Mouse (Mus musculus) kidney, postnatal 10 days (tissue): Measurements from ENCODE around the gene 2010106E10Rik.

ENCODE experiments used
- DNase-seq: peaks from one replicate; pipeline ENCODE4 v3.0.0; 2021; ENCODE audit warnings: mixed read lengths

Gene 2010106E10Rik

DNA sequence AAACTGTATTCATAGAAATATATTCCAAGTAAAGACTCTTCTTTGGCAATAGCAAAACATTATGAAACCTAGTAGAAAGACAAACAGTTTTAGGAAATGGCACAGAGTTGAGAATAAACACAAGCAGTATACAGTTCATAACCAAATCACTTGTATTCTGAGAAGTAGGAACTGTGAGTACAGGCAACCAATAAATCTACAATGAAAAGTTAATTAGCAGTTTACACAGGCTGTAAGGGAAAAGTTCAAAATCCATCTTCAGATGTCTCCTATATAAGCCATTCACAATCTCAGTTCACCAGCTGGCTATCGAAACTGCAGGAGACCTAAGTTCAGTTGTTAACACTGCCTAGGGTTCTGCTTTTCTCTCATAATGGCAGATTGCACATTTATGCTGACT lies at the start of gene 2010106E10Rik:
2010106E10Rik (plus strand) TSS at position 301 of the 400 bp plus-strand sequence.
- DNase-seq, result no peak

DNA sequence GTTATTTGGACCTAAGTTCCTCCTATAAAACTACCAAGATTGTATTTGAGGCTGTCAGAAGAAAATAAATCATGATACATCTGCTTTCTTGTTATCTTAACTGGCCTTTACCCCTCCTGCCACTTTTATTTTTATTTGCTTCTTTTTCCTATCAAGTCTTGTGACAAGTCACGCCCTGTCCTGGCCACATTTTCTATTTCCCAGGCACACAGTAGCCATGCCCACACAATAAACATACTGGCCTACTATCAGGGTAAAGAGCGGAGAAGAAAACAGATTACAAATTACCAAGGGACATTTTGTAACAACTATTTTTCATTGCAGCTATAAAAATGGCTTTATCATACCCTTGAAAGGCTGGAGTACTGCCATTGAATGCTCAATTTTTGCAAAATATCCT lies 10.6 kb downstream of the 2010106E10Rik start:
- no peak for DNase-seq

DNA sequence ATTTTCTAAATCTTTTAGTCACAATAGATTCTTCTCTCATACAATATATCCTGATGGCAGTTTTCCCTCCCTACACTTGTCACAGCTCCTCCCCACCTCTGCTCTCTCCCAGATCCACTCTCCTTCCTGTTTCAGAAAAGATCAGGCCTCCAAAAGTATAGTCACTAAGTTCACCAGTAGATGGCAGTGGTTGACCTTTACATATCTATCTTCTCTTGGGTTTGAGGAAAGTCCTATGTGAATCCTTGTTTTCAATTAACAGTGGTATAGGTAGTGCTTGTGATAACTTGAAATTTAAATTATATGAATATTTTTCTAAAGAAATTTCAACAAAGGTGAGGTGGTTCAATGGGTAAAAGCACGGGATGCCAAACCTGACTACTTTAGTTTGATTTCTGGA lies 29.7 kb downstream of the 2010106E10Rik start:
- peak; percentile 2 for DNase-seq

DNA sequence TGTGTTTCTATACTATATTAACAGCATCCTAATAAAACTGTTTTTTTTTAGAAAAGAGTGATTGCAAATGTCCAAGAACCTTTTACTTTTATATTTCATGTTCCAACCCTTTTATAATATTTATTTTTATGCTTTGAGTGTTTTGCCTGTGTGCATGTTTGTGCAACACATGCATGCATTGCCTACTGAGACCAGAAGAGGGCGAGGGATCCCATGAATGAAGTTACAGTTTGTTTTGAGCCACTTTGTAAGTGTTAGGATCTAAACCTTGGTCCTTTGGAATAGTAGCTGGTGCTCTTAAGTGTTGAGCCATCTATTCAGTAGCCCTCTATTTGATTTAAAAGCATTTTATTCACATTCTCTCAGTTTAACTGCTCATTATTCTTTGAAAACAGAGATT lies 48.0 kb downstream of the 2010106E10Rik start:
- DNase-seq, result peak; percentile 3

DNA sequence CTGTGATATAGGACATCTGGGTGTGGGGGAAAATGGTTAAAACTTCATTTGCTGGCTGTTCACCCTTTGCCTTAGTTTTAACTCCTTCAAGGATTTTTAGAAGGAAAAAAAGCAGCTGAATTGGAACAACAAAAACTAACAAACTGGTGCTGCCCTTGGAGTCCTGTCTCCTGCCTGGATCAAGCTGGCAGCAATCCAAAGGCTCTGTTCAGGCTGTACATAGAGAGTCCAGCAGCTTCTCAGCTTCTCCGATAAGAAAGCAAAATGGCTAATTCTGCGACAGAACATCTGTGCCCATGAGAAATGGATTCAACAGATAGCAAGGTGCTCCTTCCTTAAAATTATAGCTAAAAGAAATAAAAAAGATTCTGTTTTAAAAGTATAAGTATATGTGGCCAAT lies 72.6 kb downstream of the 2010106E10Rik start:
- peak; percentile 4 for DNase-seq

DNA sequence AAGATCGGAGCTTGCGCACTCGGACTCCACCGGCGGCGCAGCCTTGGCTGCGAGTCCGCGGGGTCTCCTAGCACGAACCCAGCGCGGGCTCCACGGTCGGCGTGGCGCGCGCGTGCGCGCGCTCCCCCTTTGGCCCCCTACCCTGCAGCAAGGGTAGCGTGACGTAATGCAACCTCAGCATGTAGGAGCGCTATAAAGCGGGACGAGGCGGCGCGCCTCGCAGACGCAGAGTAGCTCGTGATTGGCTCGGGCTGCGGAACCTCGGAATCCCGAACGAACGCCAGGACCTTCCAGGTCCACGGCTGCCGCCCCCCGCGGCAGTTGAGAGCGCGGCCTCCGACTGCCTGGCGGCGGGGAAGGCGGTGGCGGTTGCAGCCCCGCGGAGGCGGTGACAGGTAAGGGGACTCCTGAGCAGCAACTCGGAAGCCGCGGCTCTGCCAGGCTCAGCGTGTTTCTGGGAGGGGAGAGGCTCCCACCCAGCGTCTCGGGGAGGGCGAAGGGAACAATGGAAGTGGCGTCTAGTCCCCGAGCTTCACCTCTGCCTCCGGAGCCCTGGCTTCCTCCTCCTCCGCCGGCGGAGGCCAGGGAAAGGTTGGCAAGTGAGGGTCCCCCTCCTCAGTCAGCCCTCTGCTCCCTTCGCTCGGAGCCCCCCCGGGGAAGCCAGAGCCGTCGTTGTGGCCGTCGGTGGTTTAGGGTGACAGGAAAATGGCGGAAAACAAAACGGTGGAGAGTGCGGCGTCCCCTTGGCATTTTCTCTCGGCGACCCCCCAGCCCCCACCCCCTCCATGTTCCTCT lies 105.6 kb downstream of the 2010106E10Rik start, which contains the start of gene Zfp711:
Zfp711 (plus strand) TSS at position 16 of the 795 bp plus-strand sequence.
- DNase-seq, result peak; percentile 77

DNA sequence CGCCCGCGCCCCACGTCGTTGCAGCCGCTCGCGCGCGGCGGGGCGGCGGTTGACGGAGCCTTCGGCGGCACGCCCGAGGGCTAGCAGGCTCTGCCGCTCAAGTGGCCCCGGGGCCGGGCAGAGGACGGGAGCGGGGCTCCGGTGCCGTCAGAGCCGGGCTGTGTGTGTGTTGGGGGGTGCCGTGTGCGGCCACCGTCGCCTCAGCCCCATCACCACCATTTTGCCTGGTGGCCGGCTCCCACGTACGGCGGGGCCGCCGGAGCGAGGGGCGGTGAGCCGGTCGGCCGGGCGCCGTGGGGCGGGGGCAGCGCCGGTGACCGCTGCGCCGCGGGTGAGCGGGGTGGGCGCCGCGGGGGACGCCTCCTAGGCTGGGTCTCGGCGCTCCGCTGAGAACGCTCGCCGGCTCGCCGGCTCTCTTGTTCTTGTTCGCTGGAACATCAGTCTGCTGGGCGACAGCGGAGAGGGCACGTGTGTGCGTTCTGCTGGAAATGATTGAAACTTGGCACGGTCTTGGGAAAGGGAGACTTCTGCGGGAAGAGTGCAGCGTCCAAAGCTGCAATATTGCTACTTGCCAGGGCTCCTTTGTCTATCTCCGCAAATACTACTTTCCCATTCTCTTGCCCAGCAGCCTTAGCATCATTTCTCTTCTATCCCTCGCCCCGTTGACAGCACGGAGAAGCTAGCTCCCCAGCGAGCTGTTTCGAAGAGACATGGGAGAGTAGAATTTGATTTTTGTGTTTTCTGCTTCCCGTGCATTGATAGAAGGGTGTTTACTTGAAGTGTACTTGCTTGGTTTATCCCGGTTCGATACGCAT lies 106.4 kb downstream of the 2010106E10Rik start:
- DNase-seq, result peak; percentile 35
